Mouse (Mus musculus): Measurements from ENCODE around the gene Wdr19.

GRCm38 (mm10) chr5:65163489-65164092 is 35.9 kb upstream of the Wdr19 start:
- TF ChIP-seq CTCF (IDR thresholded peaks at IDR 0.05), result no peak
- TF ChIP-seq POLR2A (IDR thresholded peaks at IDR 0.05; ENCODE audit: insufficient read depth, low read depth, low read length), result no peak

All from heart, adult 2 months (tissue).